Mouse (Mus musculus) inflammation-experienced regulatory T-cells, adult 16 weeks (primary cell): ENCODE data around the gene Slc6a1. TPM values are rescaled to one million over a fixed set of nuclear protein-coding genes. Genes with fewer than 3 reads are reported as not detected.

Source experiments
- polyA plus RNA-seq: library from polyadenylated mRNA; unstranded; fragments of 100-300 nt; shearing (Covaris generic); gene quantifications from one replicate; pipeline ENCODE4 v1.2.1, GENCODE M21; 2017

The Slc6a1 gene
- not detected for polyA plus RNA-seq

DNA sequence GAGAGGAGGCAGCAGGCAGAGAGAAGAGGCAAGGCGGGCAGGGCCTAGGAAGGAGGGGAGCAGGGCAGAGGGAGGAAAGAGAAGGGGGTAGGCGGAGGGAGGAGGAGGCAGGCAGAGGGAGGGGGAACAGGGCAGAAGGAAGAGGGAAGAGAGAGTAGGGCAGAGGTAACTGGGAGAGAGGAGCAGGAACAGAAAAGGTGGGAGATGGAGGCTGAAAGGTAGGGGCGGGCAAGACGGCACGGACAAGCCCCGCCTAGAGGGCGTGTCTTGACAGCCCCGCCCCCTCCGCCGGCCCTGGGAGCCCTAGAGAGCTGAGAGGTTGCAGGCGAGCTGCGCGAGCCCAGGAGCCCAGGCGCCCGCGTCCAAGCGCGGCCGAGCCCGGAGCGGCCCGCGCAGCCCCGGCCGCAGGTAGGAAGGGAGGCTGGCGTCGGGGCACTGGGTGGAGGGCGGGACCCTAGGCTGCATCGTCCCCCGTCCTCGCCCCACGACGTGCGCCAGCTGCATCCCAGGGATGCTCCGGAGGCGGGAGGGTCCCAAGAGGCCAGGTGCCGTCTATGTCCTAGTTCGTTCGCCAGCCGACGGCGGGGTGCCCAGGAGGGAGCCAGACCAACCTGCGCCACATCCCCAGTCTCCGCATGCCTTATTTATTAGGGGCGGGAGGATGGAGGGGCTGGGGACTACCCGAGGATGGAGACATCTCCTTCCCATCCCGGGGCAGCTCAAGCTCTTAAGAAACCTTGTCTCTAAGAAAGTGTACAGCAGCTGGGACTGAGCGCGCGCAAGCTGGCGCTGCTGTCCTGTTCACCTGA lies at the start of gene Slc6a1:
TSS of gene Slc6a1 (plus strand) at position 167 of the 809 bp plus-strand sequence.

Other genes starting within 250 kb of the Slc6a1 start
- gene Atp2b2, start 240.0 kb upstream of the Slc6a1 start, polyA plus RNA-seq, result 0.11 TPM
- gene Slc6a11, start 151.4 kb upstream of the Slc6a1 start, polyA plus RNA-seq, result not detected
- not detected for gene Hrh1, start 115.3 kb downstream of the Slc6a1 start, polyA plus RNA-seq